Mouse (Mus musculus): ENCODE data around the gene Dock8. TPM values are rescaled to one million over a fixed set of nuclear protein-coding genes. Genes with fewer than 3 reads are reported as not detected.
A peak's percentile ranks its signal among the peaks of the same experiment; 100 is the strongest.

Dock8 gene
- total RNA-seq (2015; ENCODE audit: low replicate concordance) (28.1 and 33.5 TPM in 2 replicates), total RNA-seq (2017; ENCODE audit: low replicate concordance) (14.5 and 68.5 TPM in 2 replicates)

DNA sequence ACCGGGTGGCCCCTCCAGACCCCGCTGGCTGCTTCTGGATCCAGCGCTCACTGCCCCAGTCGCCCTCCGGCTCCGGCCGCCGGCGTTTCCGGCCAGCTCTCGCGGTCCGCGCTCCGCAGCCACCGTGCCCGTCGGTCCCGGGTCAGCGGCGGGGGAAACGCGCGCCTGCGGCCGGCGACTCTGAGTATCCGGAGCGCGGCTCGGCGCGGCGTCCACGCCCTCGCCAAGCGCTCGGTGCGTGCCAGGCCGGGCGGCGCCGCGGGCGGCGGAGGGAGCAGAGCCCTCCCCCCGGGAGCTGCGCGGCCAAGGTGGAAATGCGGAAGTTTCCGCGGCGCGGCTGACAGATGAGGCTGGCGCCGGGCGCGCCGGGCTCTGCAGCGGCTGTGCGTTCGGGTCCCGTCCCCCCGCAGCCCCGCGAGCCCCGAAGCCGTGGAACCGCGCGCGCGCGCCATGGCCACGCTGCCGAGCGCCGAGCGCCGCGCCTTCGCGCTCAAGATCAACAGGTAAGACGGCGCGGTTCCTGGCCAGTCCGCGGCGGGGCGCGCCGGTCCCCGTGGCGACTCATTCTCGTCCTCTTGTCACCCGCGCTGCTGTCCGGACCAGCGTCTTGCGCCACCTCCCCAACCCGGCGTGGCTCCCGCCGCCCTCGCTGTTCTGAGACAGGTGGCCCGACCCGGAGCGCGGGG is at the start of gene Dock8:
Gene Dock8, plus strand, starts transcription at position 334 of the 686 bp plus-strand sequence.
- ATAC-seq (replicated peaks; ENCODE audit: low FRiP score, poor library complexity, severe bottlenecking) = peak; percentile 82

GRCm38 (mm10) chr19:24958531-24958930 is 40.8 kb upstream of the Dock8 start:
- ATAC-seq (replicated peaks; ENCODE audit: low FRiP score, poor library complexity, severe bottlenecking) = no peak

- peak; percentile 99 for ATAC-seq (replicated peaks; ENCODE audit: low FRiP score, poor library complexity, severe bottlenecking)
These were observed 38.0 kb upstream of the Dock8 start, which contains the start of gene Cbwd1 for GRCm38 (mm10) chr19:24961172-24961962. TSS of gene Cbwd1 (minus strand) at chr19:24961610.

DNA sequence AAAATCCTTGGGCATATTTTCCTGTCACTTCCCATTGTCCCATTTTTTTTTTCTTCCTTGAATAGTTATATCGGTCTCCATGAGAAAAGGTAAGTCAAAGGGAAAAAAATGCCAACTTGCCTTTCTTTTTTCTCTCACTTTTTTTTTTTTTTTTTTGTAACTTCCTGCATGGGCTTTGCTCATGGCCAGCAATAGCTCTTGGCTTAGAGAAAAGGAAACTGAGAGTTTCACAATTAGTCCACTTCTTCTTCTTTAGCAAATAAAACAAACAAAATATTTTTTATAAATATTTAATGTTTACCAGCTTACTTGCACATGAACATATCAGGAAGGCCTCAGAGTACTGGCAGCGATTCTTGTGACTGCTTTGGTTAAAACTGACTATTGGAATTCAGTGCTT is 33.1 kb upstream of the Dock8 start:
- no peak for ATAC-seq (replicated peaks; ENCODE audit: low FRiP score, poor library complexity, severe bottlenecking)

DNA sequence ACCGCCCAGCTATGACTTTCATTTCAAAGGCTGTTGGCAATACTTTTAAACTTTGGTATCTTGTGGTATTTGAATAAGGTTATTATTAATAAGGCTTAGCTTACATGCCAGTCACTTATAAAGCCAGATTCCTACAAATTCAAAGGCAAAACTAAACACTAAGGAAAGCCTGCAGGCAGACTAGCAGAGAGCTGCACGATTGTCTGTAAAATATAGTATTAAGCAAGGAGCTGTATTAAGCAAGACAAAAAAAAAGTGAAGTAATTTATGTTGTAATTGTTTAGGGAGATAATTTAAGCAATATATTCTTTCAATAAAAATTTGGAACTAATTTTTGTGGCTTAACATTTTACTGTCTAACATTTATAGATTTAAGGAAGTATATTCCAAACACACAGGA is 32.4 kb upstream of the Dock8 start:
- ATAC-seq (replicated peaks; ENCODE audit: low FRiP score, poor library complexity, severe bottlenecking) = no peak

- no peak for ATAC-seq (replicated peaks; ENCODE audit: low FRiP score, poor library complexity, severe bottlenecking)
These were observed 28.0 kb upstream of the Dock8 start for GRCm38 (mm10) chr19:24971307-24971706.

GRCm38 (mm10) chr19:24972701-24973390 is 26.5 kb upstream of the Dock8 start:
- no peak for ATAC-seq (replicated peaks; ENCODE audit: low FRiP score, poor library complexity, severe bottlenecking)

DNA sequence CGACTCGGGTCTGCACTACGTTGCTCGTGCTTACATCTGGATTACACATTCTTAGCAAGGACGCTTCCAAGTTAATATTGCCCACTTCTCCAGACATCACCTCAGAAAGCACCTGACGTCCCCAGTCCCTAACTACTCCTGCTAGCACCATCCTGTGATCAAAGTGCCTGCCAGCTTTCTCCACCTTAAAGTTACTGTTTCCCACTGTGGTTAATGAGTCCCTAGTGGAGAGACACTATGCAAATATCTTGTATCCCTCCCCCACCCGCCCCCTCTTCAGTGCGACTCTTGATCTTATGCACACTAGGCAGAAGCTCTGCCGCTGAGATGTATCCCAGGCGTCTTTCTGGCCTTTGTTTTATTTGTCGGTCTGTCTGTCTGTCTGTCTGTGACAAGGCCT is 21.3 kb upstream of the Dock8 start:
- ATAC-seq (replicated peaks; ENCODE audit: low FRiP score, poor library complexity, severe bottlenecking) = no peak

DNA sequence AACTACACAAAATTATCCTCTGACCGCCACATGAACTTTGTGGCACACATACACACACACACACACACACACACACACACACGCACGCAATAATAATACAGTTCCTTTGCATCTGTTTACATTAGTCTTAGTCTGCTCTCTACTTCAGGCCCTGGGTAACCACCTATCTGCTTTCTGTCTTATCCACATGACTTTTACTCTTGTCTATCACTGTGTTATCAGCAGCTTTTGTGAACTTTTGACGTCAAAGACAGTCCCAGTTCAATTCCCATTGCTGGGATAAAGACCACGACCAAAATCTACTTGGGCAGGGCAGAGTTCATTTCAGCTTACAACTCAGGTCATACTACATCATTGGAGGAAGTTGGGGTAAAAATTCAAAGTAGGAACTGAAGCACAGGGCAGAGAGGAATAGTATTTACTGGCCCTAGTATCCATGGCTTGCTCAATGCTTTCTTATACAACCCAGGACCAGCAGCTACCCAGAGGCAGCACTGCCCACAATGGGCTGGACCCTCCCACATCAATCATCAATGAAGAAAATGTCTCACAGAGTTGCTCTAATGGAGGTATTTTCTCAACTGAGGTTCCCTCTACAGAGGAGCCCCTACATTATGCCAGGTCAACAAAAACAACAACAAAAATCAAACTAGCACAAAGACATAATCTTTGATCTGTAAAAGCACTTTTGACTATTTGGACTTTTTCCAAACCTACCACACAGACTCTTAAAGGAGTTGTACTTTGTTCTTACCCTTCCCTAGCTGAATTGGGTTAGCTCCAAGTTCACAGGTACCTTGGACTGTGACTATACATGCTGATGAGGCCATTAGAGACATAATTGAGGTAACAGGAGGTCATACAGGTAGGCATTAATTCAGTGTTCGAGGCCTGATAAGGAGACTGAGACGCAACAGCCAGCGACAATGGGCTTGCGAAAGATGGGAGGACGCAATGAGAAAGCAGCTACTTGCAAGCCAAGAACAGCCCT is 20.2 kb upstream of the Dock8 start:
- no peak for ATAC-seq (replicated peaks; ENCODE audit: low FRiP score, poor library complexity, severe bottlenecking)

GRCm38 (mm10) chr19:24981294-24981693 is 18.0 kb upstream of the Dock8 start:
- ATAC-seq (replicated peaks; ENCODE audit: low FRiP score, poor library complexity, severe bottlenecking) = 0 out of 2 replicates have a peak, but pooled peaks have one; percentile 42

GRCm38 (mm10) chr19:24983050-24983449 is 16.3 kb upstream of the Dock8 start:
- no peak for ATAC-seq (replicated peaks; ENCODE audit: low FRiP score, poor library complexity, severe bottlenecking)

DNA sequence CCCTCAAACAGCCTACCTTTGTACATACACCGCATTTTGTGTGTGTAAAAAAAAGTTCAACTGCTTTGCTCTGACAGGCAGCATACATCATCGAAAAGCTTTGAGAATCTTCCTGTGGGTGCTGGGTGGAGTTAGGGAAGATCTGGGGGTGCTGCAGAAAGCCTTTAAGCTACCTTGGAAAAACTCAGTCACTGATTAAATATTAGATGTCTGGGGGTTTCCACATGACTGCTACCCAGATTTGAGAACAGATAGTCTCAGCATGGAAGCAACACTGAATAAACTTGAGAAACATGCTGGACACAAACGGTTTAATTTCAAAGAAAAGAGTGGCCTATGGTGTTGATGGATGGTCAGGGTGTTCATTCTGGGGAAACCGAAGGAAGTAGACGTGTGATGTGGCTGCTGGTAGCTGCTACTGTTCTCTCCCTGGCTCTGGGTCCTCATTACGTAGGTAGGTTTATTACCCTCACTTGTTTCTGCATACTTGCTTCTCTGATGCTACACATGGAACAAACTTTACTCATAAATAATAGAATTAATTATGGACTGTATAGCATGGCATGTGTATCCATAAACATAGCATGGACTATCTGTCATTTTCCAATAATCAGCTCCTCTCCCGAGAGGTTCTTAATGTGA is 15.4 kb upstream of the Dock8 start:
- no peak for ATAC-seq (replicated peaks; ENCODE audit: low FRiP score, poor library complexity, severe bottlenecking)

GRCm38 (mm10) chr19:24985045-24985444 is 14.3 kb upstream of the Dock8 start:
- no peak for ATAC-seq (replicated peaks; ENCODE audit: low FRiP score, poor library complexity, severe bottlenecking)

- ATAC-seq (replicated peaks; ENCODE audit: low FRiP score, poor library complexity, severe bottlenecking) = no peak
These were observed 12.0 kb upstream of the Dock8 start for GRCm38 (mm10) chr19:24987355-24987754.

DNA sequence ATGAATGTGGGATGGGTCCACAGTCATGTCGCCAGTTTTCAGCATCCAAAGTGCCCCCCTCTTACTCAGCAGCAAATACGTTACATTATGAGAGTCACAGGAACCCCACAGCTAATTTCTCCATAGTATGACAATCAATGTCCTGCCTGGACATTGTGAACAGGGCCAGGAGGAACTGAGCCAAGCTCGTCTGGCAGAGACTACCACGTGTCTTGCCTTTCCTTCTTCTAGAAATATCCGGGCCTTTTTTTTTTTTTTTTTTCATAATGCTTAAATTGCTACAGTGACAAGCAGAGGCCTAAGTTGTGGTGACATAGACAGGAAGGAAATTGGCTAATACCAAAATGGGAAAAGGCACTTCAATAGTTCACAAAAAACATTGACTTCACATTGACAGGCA is 10.5 kb upstream of the Dock8 start:
- ATAC-seq (replicated peaks; ENCODE audit: low FRiP score, poor library complexity, severe bottlenecking) = no peak

GRCm38 (mm10) chr19:24990138-24990822 is 9.1 kb upstream of the Dock8 start:
- peak; percentile 54 for ATAC-seq (replicated peaks; ENCODE audit: low FRiP score, poor library complexity, severe bottlenecking)

GRCm38 (mm10) chr19:24993526-24993925 is 5.8 kb upstream of the Dock8 start:
- ATAC-seq (replicated peaks; ENCODE audit: low FRiP score, poor library complexity, severe bottlenecking) = no peak

DNA sequence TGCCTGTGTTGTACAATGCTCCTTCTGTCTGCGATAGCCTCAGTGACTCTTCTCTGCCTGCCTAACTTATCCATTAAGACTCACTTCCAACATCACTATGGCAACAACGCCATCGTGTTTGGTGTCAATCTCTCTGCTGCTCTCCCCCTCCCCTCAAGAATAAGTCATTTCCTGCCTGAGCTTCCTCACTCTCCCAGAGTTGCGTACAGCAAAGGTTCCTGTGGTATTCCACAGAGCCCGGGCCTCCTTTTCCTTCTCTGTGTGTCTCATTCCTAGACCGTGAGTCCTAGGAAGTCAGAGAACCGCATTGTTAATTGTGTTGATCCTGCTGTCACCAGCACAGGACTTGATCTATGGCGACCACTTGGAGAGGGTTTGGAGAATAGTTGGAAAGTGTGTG is 4.4 kb upstream of the Dock8 start:
- ATAC-seq (replicated peaks; ENCODE audit: low FRiP score, poor library complexity, severe bottlenecking) = no peak

All from erythroid progenitor cell, adult 5-6 weeks (primary cell).